Mouse (Mus musculus): ENCODE measurements at regions not wholly inside any gene's neighbourhood (a gene's known extent, or its start where the extent isn't known, plus 50 kb on each side); places are given as distances from the start of the nearest gene placed in this dataset.

GRCm38 (mm10) chr4:47593155-47593554, 118.7 kb downstream of the Sec61b start:
- Histone ChIP-seq H3K9ac (ENCODE audit: low read length) (no peak overlapping the region), H3K9me3 (ENCODE audit: control insufficient read depth, low read length) (no peaks in the 10 kb centered on the region), H3K27me3 (ENCODE audit: control insufficient read depth, insufficient read depth, low read length) (no peaks in the 10 kb centered on the region), H3K4me1 (ENCODE audit: control insufficient read depth, insufficient read depth, low read length) (no peaks in the 10 kb centered on the region), H3K36me3 (ENCODE audit: control insufficient read depth, insufficient read depth, low read length) (no peaks in the 10 kb centered on the region), H3K27ac (ENCODE audit: low read depth, low read length) (no peak overlapping the region), H3K4me2 (ENCODE audit: low read depth) (no peak overlapping the region), H3K4me3 (ENCODE audit: low read depth, low read length) (no peak overlapping the region)
- DNase-seq (ENCODE audit: low spot score) (no peak), ATAC-seq (ENCODE audit: insufficient read depth, low FRiP score, low TSS enrichment) (no peak)
- WGBS = 84% methylated on average over 7 of the region's 7 CpGs

GRCm38 (mm10) chr4:47594171-47594570, 119.7 kb downstream of the Sec61b start:
- H3K9ac ChIP-seq (ENCODE audit: low read length) = no peak overlapping the region
- H3K36me3 ChIP-seq (ENCODE audit: control insufficient read depth, insufficient read depth, low read length) = no peaks in the 10 kb centered on the region
- ATAC-seq (ENCODE audit: insufficient read depth, low FRiP score, low TSS enrichment) = no peak
- 82% methylated on average over 6 of the region's 6 CpGs for WGBS
- no peaks in the 10 kb centered on the region for H3K9me3 ChIP-seq (ENCODE audit: control insufficient read depth, low read length)
- no peaks in the 10 kb centered on the region for H3K27me3 ChIP-seq (ENCODE audit: control insufficient read depth, insufficient read depth, low read length)
- H3K4me3 ChIP-seq (ENCODE audit: low read depth, low read length) = no peak overlapping the region
- H3K4me1 ChIP-seq (ENCODE audit: control insufficient read depth, insufficient read depth, low read length) = no peaks in the 10 kb centered on the region
- DNase-seq (ENCODE audit: low spot score) = no peak
- H3K27ac ChIP-seq (ENCODE audit: low read depth, low read length) = no peak overlapping the region
- H3K4me2 ChIP-seq (ENCODE audit: low read depth) = no peak overlapping the region

GRCm38 (mm10) chr4:47595841-47596240, 121.4 kb downstream of the Sec61b start:
- DNase-seq (ENCODE audit: low spot score) (no peak), ATAC-seq (ENCODE audit: insufficient read depth, low FRiP score, low TSS enrichment) (no peak)
- Histone ChIP-seq H3K4me1 (ENCODE audit: control insufficient read depth, insufficient read depth, low read length) (no peaks in the 10 kb centered on the region), H3K27ac (ENCODE audit: low read depth, low read length) (no peak overlapping the region), H3K9ac (ENCODE audit: low read length) (no peak overlapping the region), H3K4me2 (ENCODE audit: low read depth) (no peak overlapping the region), H3K4me3 (ENCODE audit: low read depth, low read length) (no peak overlapping the region), H3K36me3 (ENCODE audit: control insufficient read depth, insufficient read depth, low read length) (no peaks in the 10 kb centered on the region), H3K9me3 (ENCODE audit: control insufficient read depth, low read length) (no peaks in the 10 kb centered on the region), H3K27me3 (ENCODE audit: control insufficient read depth, insufficient read depth, low read length) (no peaks in the 10 kb centered on the region)
- 75% methylated on average over 10 of the region's 10 CpGs for WGBS

- no peak overlapping the region for H3K4me2 ChIP-seq (ENCODE audit: low read depth)
- H3K9ac ChIP-seq (ENCODE audit: low read length) = no peak overlapping the region
- no peak for DNase-seq (ENCODE audit: low spot score)
- no peaks in the 10 kb centered on the region for H3K9me3 ChIP-seq (ENCODE audit: control insufficient read depth, low read length)
- ATAC-seq (ENCODE audit: insufficient read depth, low FRiP score, low TSS enrichment) = no peak
- WGBS = 67% methylated on average over 7 of the region's 7 CpGs
- H3K36me3 ChIP-seq (ENCODE audit: control insufficient read depth, insufficient read depth, low read length) = no peaks in the 10 kb centered on the region
- H3K27ac ChIP-seq (ENCODE audit: low read depth, low read length) = no peak overlapping the region
- no peaks in the 10 kb centered on the region for H3K27me3 ChIP-seq (ENCODE audit: control insufficient read depth, insufficient read depth, low read length)
- H3K4me3 ChIP-seq (ENCODE audit: low read depth, low read length) = no peak overlapping the region
- H3K4me1 ChIP-seq (ENCODE audit: control insufficient read depth, insufficient read depth, low read length) = no peaks in the 10 kb centered on the region
Measured at GRCm38 (mm10) chr4:47597586-47597985, 123.1 kb downstream of the Sec61b start.

GRCm38 (mm10) chr4:47598216-47598615, 123.8 kb downstream of the Sec61b start:
- 50% methylated on average over 2 of the region's 2 CpGs for WGBS
- H3K9me3 ChIP-seq (ENCODE audit: control insufficient read depth, low read length) = no peaks in the 10 kb centered on the region
- H3K4me3 ChIP-seq (ENCODE audit: low read depth, low read length) = no peak overlapping the region
- ATAC-seq (ENCODE audit: insufficient read depth, low FRiP score, low TSS enrichment) (no peak), DNase-seq (ENCODE audit: low spot score) (peak; percentile 34)
- no peaks in the 10 kb centered on the region for H3K36me3 ChIP-seq (ENCODE audit: control insufficient read depth, insufficient read depth, low read length)
- no peaks in the 10 kb centered on the region for H3K4me1 ChIP-seq (ENCODE audit: control insufficient read depth, insufficient read depth, low read length)
- no peaks in the 10 kb centered on the region for H3K27me3 ChIP-seq (ENCODE audit: control insufficient read depth, insufficient read depth, low read length)
- no peak overlapping the region for H3K27ac ChIP-seq (ENCODE audit: low read depth, low read length)
- H3K4me2 ChIP-seq (ENCODE audit: low read depth) = no peak overlapping the region
- H3K9ac ChIP-seq (ENCODE audit: low read length) = no peak overlapping the region

GRCm38 (mm10) chr4:47601301-47602070, 127.0 kb downstream of the Sec61b start:
- Histone ChIP-seq H3K4me1 (ENCODE audit: control insufficient read depth, insufficient read depth, low read length) (no peaks in the 10 kb centered on the region), H3K9me3 (ENCODE audit: control insufficient read depth, low read length) (no peaks in the 10 kb centered on the region), H3K4me2 (ENCODE audit: low read depth) (no peak overlapping the region), H3K27ac (ENCODE audit: low read depth, low read length) (no peak overlapping the region), H3K36me3 (ENCODE audit: control insufficient read depth, insufficient read depth, low read length) (no peaks in the 10 kb centered on the region), H3K9ac (ENCODE audit: low read length) (no peak overlapping the region), H3K27me3 (ENCODE audit: control insufficient read depth, insufficient read depth, low read length) (no peaks in the 10 kb centered on the region), H3K4me3 (ENCODE audit: low read depth, low read length) (no peak overlapping the region)
- ATAC-seq (ENCODE audit: insufficient read depth, low FRiP score, low TSS enrichment) (no peak), DNase-seq (ENCODE audit: low spot score) (no peak)
- WGBS = 85% methylated on average over 10 of the region's 10 CpGs

- Histone ChIP-seq H3K36me3 (ENCODE audit: control insufficient read depth, insufficient read depth, low read length) (no peaks in the 10 kb centered on the region), H3K4me3 (ENCODE audit: low read depth, low read length) (no peak overlapping the region), H3K4me1 (ENCODE audit: control insufficient read depth, insufficient read depth, low read length) (no peaks in the 10 kb centered on the region), H3K9ac (ENCODE audit: low read length) (no peak overlapping the region), H3K27ac (ENCODE audit: low read depth, low read length) (no peak overlapping the region), H3K4me2 (ENCODE audit: low read depth) (no peak overlapping the region), H3K9me3 (ENCODE audit: control insufficient read depth, low read length) (no peaks in the 10 kb centered on the region), H3K27me3 (ENCODE audit: control insufficient read depth, insufficient read depth, low read length) (no peaks in the 10 kb centered on the region)
- DNase-seq (ENCODE audit: low spot score) (no peak), ATAC-seq (ENCODE audit: insufficient read depth, low FRiP score, low TSS enrichment) (no peak)
- WGBS = 69% methylated on average over 6 of the region's 6 CpGs
Measured at GRCm38 (mm10) chr4:47603378-47603777, 128.9 kb downstream of the Sec61b start.

- WGBS = 49% methylated on average over 14 of the region's 14 CpGs
- DNase-seq (ENCODE audit: low spot score) = no peak
- no peak overlapping the region for H3K27ac ChIP-seq (ENCODE audit: low read depth, low read length)
- no peaks in the 10 kb centered on the region for H3K9me3 ChIP-seq (ENCODE audit: control insufficient read depth, low read length)
- no peak overlapping the region; the same call in 1 of the 2 replicates for H3K4me2 ChIP-seq (ENCODE audit: low read depth)
- ATAC-seq (ENCODE audit: insufficient read depth, low FRiP score, low TSS enrichment) = no peak
- no peaks in the 10 kb centered on the region for H3K36me3 ChIP-seq (ENCODE audit: control insufficient read depth, insufficient read depth, low read length)
- no peak overlapping the region for H3K4me3 ChIP-seq (ENCODE audit: low read depth, low read length)
- no peaks in the 10 kb centered on the region for H3K27me3 ChIP-seq (ENCODE audit: control insufficient read depth, insufficient read depth, low read length)
- H3K4me1 ChIP-seq (ENCODE audit: control insufficient read depth, insufficient read depth, low read length) = no peaks in the 10 kb centered on the region
- no peak overlapping the region; the same call in 1 of the 2 replicates for H3K9ac ChIP-seq (ENCODE audit: low read length)
Measured at GRCm38 (mm10) chr4:47603847-47604397, 129.5 kb downstream of the Sec61b start.

- Histone ChIP-seq H3K4me2 (ENCODE audit: low read depth) (no peak overlapping the region), H3K4me3 (ENCODE audit: low read depth, low read length) (no peak overlapping the region), H3K27ac (ENCODE audit: low read depth, low read length) (no peak overlapping the region), H3K4me1 (ENCODE audit: control insufficient read depth, insufficient read depth, low read length) (no peaks in the 10 kb centered on the region), H3K36me3 (ENCODE audit: control insufficient read depth, insufficient read depth, low read length) (no peaks in the 10 kb centered on the region), H3K9me3 (ENCODE audit: control insufficient read depth, low read length) (no peaks in the 10 kb centered on the region), H3K9ac (ENCODE audit: low read length) (no peak overlapping the region), H3K27me3 (ENCODE audit: control insufficient read depth, insufficient read depth, low read length) (no peaks in the 10 kb centered on the region)
- DNase-seq (ENCODE audit: low spot score) (no peak), ATAC-seq (ENCODE audit: insufficient read depth, low FRiP score, low TSS enrichment) (no peak)
- WGBS = 94% methylated on average over 4 of the region's 4 CpGs
Measured at GRCm38 (mm10) chr4:47605676-47606075, 131.2 kb downstream of the Sec61b start.
